Comparison of ENCODE assay signal across 13 mouse cellular contexts in the genomic region with DNA sequence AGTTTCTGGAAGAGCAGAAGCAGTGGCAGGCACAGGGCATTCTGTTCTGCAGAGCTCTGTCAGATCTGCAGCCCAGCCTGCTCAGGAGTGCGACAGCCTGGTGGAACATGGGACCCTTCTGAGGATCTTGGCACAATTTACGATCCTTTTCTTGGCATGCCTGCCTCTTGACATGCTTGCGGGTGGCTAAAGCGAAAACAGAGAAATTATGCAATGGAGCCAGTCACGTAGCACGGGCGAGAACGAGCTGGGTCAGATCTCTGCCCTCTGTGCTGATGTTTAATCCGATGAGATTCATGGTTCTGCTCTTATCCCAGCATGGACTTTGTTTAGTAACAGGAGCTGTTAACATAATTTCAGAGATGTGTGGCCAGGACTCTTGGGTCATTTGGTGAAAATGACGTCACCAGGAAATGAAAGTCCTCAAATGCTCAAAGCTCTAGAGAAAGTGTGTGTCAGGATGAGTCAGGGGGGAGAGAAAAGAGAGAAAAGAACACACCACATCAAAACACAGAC. TPM values are rescaled to one million over a fixed set of nuclear protein-coding genes. Genes with fewer than 3 reads are reported as not detected.
DNase-seq lines count a peak whose midpoint lies in the region; ATAC-seq and TF ChIP-seq lines count a peak whose summit lies in the region.
"Had no signal": no experiment of that assay in that cellular context is flagged by ENCODE, and none has a peak within 500 bp of the region (broad histone marks: within the 10 kb centered on the region; RNA-seq: fewer than 3 reads in every experiment).

No protein-coding gene starts in this region.

- H3K4me3 ChIP-seq in lung, postnatal 0 days (ENCODE audit: low read depth, low read length): no peak overlapping the region
- H3K4me3 ChIP-seq in thymus, adult 2 months (ENCODE audit: control insufficient read depth, insufficient read depth, low read length): no peak overlapping the region
- H3K4me3 ChIP-seq: hindbrain, embryonic 10.5 days; neural tube, embryonic 13.5 days; stomach, embryonic 15.5 days had no signal

- H3K36me3 ChIP-seq in lung, postnatal 0 days (ENCODE audit: insufficient read depth, low read length): no peaks in the 10 kb centered on the region
- no peaks in the 10 kb centered on the region for H3K36me3 ChIP-seq in thymus, adult 2 months (ENCODE audit: control insufficient read depth, insufficient read depth, low read length)
- H3K36me3 ChIP-seq: hindbrain, embryonic 10.5 days; neural tube, embryonic 13.5 days; stomach, embryonic 15.5 days had no signal

- no peak overlapping the region for H3K9ac ChIP-seq in lung, postnatal 0 days (replicated peaks; ENCODE audit: low read depth)
- H3K9ac ChIP-seq: neural tube, embryonic 13.5 days; stomach, embryonic 15.5 days had no signal

- no peaks in the 10 kb centered on the region for H3K4me1 ChIP-seq in lung, postnatal 0 days (ENCODE audit: insufficient read depth, low read depth, low read length)
- no peaks in the 10 kb centered on the region for H3K4me1 ChIP-seq in thymus, adult 2 months (replicated peaks; ENCODE audit: control insufficient read depth, insufficient read depth, low read length)
- H3K4me1 ChIP-seq: hindbrain, embryonic 10.5 days; stomach, embryonic 15.5 days had no signal

- TF ChIP-seq EP300 in lung, postnatal 0 days (IDR thresholded peaks at IDR 0.05): peak; percentile 57; the same call in 1 of the 2 replicates

- ATAC-seq in frontal cortex, adult (ENCODE audit: low TSS enrichment): 0 out of 2 replicates have a peak, but pooled peaks have one; percentile 44
- peak; percentile 77 for ATAC-seq in lung, postnatal 0 days

- 27% methylated on average over 10 of the region's 10 CpGs for WGBS in lung, postnatal 0 days
- 85% methylated on average over 10 of the region's 10 CpGs for WGBS in thymus, adult 2 months

- H3K4me2 ChIP-seq in lung, postnatal 0 days (replicated peaks; ENCODE audit: low read depth, low read length): no peak overlapping the region; the same call in 1 of the 2 replicates
- H3K4me2 ChIP-seq: neural tube, embryonic 13.5 days; stomach, embryonic 15.5 days had no signal

- DNase-seq in frontal cortex, postnatal 10 days (ENCODE audit: low spot score in 2 of 2): no peak
- DNase-seq in kidney, postnatal 36 days: peak; percentile 35 to 52
- no peak for DNase-seq in kidney, postnatal 4 days
- peak; percentile 20 for DNase-seq in MN1 (ENCODE audit: low spot score)
- DNase-seq in lung, postnatal 0 days (ENCODE audit: low spot score): peak; percentile 85
- DNase-seq in spleen, adult 12 weeks (ENCODE audit: low spot score): no peak
- DNase-seq in thymus, adult 2 months: no peak
- DNase-seq: adrenal gland, adult 2 months; cerebellum, adult 11-12 months had no signal

- no peak for TF ChIP-seq CTCF in lung, postnatal 0 days (IDR thresholded peaks at IDR 0.05)
- no peak for TF ChIP-seq CTCF in thymus, adult 2 months (IDR thresholded peaks at IDR 0.05; ENCODE audit: borderline replicate concordance, control insufficient read depth, extremely low read depth, insufficient read depth, low read length, poor library complexity)

- no peak for TF ChIP-seq POLR2A in thymus, adult 2 months (IDR thresholded peaks at IDR 0.05; ENCODE audit: control insufficient read depth, extremely low read depth, insufficient read depth, low read length, poor library complexity)

- peak overlapping the region; percentile 54 for H3K27ac ChIP-seq in lung, postnatal 0 days (ENCODE audit: low read length)
- H3K27ac ChIP-seq in thymus, adult 2 months (ENCODE audit: control insufficient read depth, insufficient read depth, low read length): no peak overlapping the region
- H3K27ac ChIP-seq: hindbrain, embryonic 10.5 days; neural tube, embryonic 13.5 days; stomach, embryonic 15.5 days had no signal

- no peaks in the 10 kb centered on the region for H3K9me3 ChIP-seq in lung, postnatal 0 days (ENCODE audit: low read length)
- H3K9me3 ChIP-seq: hindbrain, embryonic 10.5 days; neural tube, embryonic 13.5 days; stomach, embryonic 15.5 days had no signal

- H3K27me3 ChIP-seq in lung, postnatal 0 days (replicated peaks; ENCODE audit: insufficient read depth, low read length): no peaks in the 10 kb centered on the region
- no peaks in the 10 kb centered on the region for H3K27me3 ChIP-seq in thymus, adult 2 months (ENCODE audit: control insufficient read depth, insufficient read depth, low read length)
- H3K27me3 ChIP-seq: neural tube, embryonic 13.5 days; stomach, embryonic 15.5 days had no signal

RNA-seq across cellular contexts. Expression of gene Kcne4, which starts 4.5 kb away (rescaled TPM):
- 10.1 and 12.6 TPM in 2 replicates for polyA plus RNA-seq in lung, postnatal 0 days (2015; fragmentation: Nextera tagmentation; extraction: Ambion mirVana)
- polyA plus RNA-seq in thymus, adult 2 months (2012; rRNA removed): 0.36 and 0.44 TPM in 2 replicates

Comparison
In these comparisons a context has a peak if more than half of its experiments do, and no peak if none do; other contexts are left out.
1. DNase-seq: peak in kidney, postnatal 36 days (2 of 2), MN1 (single experiment) and lung, postnatal 0 days (single experiment); none in frontal cortex, postnatal 10 days (0 of 2), kidney, postnatal 4 days (0 of 2), spleen, adult 12 weeks (single experiment) and thymus, adult 2 months (single experiment).